Mouse (Mus musculus): ENCODE results near the gene Spef1.

- no peak for TF ChIP-seq CTCF (IDR thresholded peaks at IDR 0.05; ENCODE audit: low read depth)
- no peak for TF ChIP-seq EP300 (optimal IDR thresholded peaks at IDR 0.05)
Measured at GRCm38 (mm10) chr2:131189521-131190309, 2.6 kb upstream of the Spef1 start.

Data from stomach, postnatal 0 days (tissue).